Mouse (Mus musculus) retina, postnatal 7 days (tissue): ENCODE data around the gene 9930021J03Rik.

Source experiments
- DNase-seq: peaks from one replicate; pipeline ENCODE4 v3.0.0-alpha.2; 2012; ENCODE audit warnings: low read depth, low spot score

The 9930021J03Rik gene

DNA sequence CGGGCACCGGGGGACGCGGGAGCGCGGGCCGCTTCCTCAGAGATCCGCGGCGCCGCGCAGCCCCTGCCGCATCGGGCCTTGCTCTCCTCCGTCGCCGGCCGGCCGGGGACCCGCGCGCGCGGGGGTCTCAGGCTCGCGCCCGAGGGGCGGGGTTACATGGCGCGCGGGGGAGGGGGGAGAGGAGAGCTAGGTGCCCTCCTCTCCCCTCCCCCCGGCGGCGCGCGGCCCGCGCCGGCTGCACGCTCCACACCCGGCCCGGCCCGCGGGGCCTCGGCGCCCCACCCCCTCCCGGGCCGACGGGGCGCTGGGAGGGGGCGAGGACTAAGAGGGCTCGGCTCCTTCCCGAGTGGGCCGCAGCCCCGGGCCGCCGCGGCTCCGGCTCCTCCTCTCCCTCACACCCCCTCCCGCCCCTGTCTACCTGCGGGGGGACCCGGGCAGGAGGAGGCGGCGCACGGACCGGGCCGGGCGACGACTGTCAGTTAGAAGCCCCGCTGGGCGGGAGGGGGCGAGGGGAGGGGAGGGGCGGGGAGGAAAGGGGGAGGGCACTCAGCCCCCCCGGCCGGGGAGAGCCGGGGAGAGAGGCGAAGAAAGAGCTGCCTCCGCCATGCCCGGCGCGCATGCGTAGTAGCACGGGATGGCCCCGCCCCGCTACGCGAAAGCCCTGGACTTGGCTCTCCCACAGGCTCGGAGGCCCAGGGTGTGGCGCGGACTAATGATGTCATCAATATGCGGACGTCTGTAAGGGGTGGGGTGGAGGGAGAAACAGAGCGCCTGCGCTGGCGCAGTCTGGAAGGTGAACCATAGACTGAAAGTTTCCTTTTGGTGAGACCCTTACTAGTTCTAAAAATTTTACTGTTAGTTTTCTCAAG lies at the start of gene 9930021J03Rik:
9930021J03Rik (minus strand) TSS at position 73 of the 869 bp plus-strand sequence.
- peak; percentile 99 for DNase-seq

DNA sequence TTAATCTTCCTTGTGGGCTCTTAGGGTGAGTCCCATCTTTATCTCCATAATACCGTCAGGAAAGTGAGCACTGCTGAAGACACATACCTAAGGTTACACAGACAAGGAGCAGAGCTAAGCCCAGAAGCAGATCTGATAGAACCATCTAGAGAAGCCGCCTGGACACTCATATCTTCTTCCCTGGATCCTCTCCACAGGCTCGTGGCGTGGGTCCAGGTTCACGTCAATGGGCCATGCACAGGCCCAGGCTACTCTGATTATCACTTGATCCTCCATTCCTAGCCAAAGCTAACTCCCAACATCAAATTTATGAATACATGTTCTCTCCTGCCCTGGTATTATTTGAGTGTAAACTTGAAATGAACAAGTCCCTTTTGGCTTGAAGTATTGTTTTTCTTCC lies 47.9 kb upstream of the 9930021J03Rik start:
- no peak for DNase-seq

DNA sequence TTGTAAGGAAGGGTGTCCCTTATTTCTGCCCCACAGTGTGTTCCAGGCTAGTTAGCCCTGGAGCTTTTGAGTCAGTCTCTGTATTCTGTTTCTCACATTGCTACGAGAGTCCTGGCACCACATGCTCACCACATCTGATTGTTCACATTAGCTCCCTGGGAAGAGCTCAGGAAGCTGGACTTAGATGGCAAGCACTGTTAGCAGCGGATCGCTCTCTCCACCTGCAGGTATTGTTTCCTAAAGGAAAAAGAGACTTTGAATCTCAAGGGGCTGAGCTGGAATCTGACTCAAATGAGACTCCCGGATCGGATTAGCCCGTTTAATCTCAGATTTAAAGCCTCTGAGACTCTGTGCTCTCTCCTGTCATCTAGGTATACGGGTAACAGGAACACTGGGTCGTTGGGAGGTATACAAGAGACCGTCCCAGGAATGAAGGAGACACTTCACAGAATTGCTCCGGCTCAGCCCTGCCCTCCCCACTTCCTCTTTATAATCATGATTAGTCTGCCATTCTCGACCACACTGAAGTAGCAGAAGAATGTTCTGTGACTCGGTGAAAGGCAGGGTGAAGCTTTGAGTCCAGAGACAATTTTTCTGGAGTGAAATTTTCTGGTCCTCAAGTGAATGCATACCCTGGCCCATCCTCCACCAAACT lies 45.4 kb upstream of the 9930021J03Rik start:
- DNase-seq = peak; percentile 41

DNA sequence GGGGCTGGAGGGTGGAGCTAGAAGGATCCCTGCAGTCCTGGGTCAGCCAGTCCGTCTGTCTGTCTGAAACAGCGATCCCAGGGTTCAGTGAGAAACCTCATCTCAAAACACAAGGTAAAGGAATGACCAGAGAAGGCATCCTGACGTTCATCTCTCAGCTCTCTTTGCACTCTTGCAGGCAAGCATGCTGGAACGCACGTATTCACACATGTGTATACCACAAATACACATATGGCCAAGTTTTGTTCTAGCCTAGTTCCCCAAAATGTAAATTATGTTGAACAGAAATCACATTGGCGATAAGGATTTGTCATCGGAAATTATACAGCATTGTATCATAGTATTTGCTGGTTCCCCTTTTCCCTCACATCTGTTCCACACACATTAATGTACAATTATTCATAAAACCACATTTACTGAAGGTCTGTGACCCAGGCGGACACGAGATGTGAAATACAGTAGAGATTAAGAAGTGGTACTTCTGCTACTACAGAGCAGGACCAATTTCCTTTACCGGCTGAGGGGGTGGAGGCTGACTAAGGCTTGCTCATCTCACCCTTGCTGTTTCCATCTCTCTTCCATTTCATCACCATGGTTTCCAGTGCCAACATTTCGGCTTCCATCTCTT lies 44.2 kb upstream of the 9930021J03Rik start:
- DNase-seq = no peak

DNA sequence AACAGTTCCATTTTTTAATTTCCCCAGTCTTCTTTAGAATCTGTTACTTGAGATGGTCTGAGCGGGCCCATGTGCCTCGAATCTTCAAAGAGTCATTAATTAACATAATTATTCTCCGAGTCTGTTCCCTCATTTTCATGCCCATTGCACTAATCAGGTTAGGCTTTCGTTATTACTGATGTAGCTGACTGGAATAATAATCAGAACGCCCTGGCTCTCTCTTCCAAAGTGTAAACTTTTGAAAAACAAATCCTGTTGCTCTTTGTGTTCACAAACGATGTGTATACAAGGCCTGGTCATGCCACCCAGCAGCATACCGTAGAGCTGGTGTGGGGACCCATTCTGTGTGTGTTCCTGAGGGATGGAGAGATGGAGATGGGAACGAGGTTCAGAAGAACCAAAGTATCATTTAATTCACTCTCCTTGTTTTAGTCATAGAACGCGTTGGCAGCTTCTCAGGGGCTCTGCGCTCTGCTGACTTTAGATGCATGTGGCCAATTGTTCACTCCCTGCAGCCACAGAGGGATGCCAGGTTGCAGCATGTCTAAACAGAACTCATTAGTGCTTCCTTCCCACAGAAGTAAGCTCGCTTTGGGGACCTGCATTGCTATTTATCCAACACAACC lies 38.4 kb upstream of the 9930021J03Rik start:
- peak; percentile 23 for DNase-seq

DNA sequence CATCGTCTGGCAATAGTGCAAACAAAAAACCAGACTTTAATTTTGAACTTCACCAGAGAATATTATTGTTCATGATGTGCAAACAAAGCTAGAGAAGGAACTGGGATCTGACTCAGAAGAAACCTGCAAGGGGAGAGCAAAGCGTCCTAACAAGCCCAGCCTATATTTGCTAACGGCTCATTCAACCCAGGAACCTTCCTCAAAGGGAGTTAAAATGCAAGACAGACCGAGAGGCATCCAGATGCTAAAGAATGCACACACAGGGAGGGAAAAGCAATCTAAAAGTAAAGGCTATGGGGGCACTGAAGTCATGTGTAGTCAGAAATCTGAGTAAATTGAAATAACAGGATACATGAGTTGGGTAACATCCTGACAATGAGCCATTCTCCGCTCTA lies 37.8 kb upstream of the 9930021J03Rik start:
- DNase-seq = no peak

DNA sequence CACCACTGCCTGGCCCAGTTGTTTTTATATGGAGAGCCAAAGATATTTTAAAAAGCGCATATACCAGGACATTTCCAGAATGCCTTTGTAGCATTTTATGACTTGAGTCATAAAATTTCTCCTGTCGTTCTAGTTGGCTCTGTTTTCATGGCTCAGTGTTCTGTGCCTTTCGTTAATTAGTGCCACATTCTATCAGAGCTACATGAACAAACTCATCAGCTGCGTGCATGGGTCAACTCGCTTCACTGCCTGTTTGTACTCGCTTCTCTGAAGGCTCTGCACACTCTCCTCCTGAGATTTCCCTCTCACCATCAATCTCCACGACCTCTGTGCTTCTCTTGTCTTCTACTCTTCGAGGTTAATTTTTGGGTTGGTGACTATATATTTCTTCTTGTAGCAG lies 37.2 kb upstream of the 9930021J03Rik start:
- no peak for DNase-seq

DNA sequence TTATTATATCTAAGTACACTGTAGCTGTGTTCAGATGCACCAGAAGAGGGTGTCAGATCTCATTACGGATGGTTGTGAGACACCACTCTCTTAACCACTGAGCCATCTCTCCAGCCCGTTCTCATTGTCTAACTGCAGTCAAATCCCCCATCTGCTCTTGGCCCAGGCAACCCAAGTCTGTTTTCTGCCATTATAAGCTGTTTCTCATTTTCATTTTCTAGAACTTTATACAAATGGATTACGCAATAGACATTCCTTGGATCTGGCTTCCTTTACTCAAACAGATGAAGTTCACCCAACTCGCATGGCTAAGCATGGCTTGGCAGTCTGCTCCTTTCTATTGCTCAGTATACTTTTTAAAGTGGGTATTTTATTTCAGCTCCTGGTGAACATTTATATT lies 34.9 kb upstream of the 9930021J03Rik start:
- DNase-seq = no peak

DNA sequence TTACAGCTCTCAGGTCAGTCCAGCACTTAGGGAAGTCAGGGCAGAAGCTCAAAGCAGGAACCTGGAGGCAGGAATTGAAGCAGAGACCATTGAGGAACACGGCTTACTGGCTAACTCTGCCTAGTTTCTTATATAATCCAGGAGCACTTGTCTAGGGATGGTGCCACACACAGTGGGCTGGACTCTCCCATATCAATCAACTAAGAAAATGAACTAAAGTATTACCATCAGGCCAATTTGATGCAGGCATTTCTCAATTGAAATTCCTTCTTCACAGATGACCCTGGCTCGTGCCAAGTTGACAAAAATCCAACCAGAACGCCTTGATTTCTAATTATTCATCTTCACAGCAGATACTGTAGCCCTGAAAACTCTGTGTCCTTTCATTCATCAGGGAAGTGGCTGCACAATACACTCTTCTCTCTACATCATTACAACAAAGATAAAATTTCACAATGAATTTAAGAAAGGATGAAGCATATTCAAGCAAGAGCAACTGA lies 32.9 kb upstream of the 9930021J03Rik start:
- DNase-seq = no peak

DNA sequence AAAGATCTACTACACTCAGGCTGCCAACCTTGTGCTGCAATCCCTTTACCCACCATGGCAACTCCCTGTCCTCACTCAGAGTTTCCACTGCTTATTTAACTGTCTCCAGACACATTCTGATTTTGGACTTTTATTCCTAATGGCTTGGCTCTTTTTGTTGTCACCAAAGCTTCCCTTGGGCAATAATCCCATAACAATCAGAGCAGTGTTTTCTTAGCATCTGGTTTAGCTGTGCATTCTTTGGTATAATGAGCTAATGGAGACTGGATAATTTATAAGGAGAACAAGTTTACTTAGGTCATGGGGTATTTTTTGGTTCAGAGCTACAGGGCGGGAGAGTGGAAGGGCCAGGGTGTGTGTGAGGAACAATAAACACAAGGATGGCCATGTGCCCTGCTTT lies 32.4 kb upstream of the 9930021J03Rik start:
- DNase-seq = no peak

DNA sequence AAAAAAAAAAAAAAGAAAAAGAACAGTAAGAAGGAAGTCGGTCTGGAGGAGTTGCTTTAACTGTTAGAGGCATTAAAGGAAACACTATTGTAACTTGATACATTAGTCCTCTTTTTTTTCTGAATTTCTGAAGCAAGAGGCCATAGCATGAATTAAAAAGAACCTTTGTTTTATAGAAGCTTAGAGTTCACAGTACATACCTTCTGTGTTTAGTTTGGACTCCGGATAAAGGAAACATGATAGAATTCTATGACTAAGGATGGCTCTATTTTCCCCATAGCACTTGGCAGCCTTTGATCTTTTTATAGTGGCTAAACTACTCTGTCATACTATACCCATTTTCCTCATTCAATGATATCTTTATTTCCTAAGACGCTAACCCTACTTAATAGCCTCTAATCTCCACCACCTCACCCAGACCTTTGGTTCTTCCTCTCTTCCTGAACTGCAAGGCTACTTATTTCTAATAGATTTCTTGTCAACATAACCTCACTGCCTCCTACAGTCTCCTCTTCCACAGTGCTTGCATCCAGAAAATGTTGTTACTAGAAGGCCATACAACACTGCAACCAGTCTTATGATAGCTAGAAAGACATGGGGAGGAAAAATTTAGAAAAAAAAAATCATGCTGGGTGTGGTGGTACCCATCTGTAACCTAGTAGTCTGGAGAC lies 29.7 kb upstream of the 9930021J03Rik start:
- no peak for DNase-seq

DNA sequence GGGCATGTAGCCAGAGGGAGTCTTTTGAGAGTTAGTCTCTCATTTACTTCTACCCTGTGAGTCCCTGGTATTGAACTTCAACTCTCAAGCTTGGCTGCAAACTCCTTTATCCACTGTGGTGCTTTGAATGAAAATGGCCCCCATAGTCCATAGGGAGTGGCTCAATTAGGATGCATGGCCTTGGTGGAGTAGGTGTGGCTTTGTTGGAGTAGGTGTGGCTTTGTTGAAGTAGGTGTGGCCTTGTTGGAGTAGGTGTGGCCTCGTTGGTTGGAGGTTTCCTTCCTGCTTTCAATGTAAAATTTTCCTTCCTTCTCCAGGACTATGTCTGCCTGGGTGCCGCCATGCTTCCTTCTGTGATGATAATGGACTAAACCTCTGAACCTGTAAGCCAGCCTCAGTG lies 25.1 kb upstream of the 9930021J03Rik start:
- no peak for DNase-seq

DNA sequence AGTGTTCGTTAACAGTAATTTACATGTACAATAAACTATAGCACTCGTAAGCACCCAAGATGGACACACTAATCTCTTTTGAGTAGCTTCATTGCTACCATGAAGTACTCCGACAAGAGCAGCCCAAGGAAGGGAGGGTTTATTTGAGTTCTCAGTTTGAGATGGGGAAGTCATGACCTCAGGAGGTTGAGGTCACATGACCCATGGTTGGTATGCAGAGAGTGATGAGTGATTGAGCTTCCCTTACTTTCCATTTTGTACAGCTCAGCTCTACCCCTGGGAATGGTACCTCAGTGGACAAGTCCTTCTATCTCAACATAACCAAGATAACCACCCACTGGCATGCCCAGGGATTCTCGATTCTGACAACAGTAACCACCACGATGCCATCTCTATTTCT lies 22.8 kb upstream of the 9930021J03Rik start:
- no peak for DNase-seq

DNA sequence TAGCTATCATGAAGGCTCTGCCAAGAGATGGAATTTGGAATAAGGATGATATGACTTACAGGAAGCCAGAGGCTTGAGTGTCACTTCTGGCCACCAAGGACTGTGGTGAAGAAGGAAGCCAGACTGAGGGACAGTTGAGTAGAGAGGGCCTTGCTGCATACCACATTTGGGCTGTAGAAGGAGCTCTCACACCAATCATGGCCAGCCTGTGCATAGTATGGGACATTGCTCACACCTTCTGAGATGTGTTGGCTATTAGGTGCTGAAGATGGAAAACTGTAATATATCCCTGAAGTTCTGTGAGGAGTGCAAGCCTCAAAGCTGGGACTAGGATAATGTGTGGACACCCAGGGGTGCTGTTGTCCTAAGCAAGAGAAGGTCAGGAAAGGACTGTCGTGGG lies 20.9 kb upstream of the 9930021J03Rik start:
- no peak for DNase-seq

DNA sequence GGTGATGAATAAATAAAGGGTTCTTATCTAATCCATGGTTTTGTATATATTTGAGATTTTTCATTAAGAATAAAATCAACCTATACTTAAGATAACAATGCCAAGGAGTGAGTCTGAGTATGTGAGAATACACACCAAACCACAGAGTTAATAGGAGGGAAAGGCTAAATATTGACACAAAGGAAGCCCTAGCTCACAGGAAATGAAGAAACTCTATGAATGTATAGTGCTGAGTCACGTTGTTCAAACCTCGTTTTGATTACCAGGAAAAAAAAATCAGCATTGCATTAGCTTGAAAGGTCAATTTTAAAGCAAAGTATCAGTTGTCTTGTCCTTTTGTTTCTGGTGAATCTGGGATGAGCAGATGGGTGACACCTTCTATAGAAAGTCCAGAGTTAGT lies 19.2 kb upstream of the 9930021J03Rik start:
- DNase-seq = no peak

DNA sequence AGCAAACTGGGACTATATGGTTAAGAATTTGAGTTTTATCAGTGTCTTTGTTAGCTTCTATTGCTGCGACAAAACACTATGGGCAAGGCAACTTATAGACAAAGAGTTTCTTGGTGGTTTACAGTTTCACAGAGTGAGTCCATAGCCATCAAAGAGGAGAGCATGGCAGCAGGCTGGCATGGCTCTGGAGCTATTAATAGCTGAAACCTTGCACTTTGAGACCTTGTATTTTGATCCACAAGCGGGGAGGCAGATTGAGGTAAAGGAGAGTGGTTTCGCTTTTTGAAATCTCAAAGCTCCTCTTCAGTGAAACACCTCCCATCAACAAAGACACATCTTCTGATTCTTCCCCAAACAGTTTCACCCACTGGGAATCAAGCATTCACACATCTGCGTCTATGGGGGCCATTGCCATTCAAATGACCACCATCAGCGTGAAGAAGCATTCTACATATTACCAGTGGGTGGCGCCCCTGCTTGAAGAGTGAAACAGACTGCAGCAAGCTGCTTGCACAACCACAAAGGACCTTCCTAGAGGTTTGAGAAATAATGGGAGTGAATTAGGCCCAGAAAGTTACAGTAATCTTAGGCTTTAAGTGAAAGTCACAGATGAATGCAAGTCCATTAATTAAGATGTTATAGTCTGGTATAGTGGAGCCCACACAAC lies 18.4 kb upstream of the 9930021J03Rik start:
- peak; percentile 28 for DNase-seq

DNA sequence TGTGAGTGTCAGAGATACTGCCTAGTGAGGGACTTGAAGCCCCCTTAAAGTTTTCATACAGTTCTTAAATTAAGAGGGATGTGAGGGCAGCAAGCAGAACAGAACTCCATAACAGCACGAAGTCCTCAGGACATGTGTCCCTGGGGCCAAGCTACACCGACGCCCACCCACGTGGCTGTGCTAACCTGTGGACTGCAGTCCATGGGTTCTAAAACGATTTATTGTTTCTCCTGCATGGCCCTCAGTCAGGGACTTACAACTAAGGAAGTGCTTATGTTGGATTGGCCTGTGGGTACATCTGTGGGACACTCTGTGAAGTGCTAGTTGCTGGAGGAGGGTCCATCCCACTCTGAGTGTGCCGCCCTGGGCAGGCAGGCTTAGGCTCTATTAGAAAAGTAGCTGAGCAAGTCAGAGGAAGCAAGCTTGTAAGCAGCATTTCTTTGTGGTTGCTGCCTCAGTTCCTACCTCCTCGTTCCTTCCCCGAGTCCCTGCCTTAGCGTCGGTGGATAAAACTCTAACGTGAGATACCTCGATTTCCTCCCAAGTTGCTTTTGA lies 17.7 kb upstream of the 9930021J03Rik start:
- no peak for DNase-seq

DNA sequence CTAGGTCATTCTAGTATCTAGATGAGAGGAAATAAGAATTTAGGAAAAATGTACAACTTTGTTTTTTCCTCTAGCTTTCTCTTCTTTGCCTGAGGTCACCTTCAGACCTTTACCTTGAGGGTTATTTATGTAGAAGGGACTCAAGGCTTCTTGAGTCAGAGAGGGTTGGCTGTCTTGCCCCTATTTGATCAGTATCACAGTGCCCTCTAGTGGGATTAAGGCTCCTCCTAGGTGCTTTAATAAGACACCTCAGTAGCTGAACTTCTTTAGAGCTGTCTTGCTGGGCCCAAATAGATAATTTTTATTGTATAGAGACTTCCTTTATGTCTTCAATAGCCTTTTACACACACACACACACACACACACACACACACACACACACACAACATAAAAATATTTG lies 15.2 kb upstream of the 9930021J03Rik start:
- DNase-seq = peak; percentile 45

DNA sequence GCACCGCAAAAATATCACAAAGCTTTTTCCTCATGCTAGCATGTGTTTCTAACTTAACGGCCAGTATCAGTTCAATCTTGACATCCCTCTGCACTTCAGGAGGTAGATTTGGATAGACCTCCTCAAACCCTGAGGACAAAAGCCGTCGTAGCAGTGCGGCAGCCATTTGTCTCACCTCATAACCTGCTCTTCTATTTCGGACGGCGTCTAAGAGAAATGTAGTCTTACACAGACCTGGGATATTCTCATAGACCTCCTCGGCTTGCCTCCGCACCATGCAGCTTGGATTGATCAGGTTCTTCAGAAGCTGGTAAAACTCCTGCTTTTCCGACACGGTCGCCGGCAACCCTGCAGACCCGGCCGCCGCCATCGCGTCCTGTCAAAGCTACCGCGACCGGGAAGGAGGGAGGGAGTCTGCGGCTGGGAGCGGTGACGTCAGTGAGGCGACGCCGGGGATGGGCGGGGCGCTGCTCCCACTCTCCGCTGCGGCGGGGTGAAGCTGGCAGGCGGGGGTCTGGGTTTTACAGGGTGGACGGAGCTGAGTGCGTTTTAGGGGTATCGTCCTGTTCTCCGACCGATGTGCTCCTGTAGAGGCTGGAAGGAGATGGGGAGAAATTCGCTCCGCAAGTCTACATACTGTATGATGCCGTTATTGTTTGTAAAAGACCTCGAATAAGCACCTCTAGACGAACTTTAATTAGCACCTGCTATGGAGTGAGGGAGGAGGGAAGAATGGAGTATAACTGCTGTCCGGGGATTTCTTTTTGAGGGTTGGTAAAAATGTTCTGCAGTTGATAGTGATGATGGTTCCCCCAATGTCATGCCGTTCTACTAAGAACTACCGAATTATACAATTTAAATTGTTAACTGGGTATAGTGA lies 7.0 kb upstream of the 9930021J03Rik start, which contains the start of gene Ranbp6:
Ranbp6 (minus strand) TSS at position 394 of the 880 bp plus-strand sequence.
- peak; percentile 71 for DNase-seq
